Mouse (Mus musculus) kidney, embryonic 16.5 days (tissue): ENCODE data around the gene Rpl18. TPM values are rescaled to one million over a fixed set of nuclear protein-coding genes. Genes with fewer than 3 reads are reported as not detected.

Experiments
- ATAC-seq: fragments of 200-750 bp; cut with Nextera tagmentation; 2 replicates; pipeline ENCODE4 v1.8.0; 2017; ENCODE audit warnings: moderate TSS enrichment; ENCODE audit not compliant: low FRiP score, low TSS enrichment
- H3K27ac ChIP-seq: fragments of 300-500 bp; sonication (generic); 2 replicates; pipeline ENCODE4 v1.5.1; 2014; ENCODE audit warnings: low read length
- H3K27me3 ChIP-seq: fragments of 300-500 bp; sonication (generic); 2 replicates; pipeline ENCODE4 v1.6.1; 2014; ENCODE audit warnings: low read length, control low read depth, mixed read lengths; ENCODE audit not compliant: insufficient read depth
- H3K36me3 ChIP-seq: fragments of 300-500 bp; sonication (generic); 2 replicates; pipeline ENCODE4 v1.6.1; 2014; ENCODE audit warnings: low read length, control low read depth, mixed read lengths; ENCODE audit not compliant: insufficient read depth
- H3K4me1 ChIP-seq: fragments of 300-500 bp; sonication (generic); 2 replicates; pipeline ENCODE4 v1.6.1; 2014; ENCODE audit warnings: low read length, control low read depth, mixed read lengths; ENCODE audit not compliant: insufficient read depth
- H3K4me2 ChIP-seq: fragments of 300-500 bp; sonication (generic); replicated peaks from 2 replicates; pipeline ENCODE4 v1.6.1; 2014; ENCODE audit warnings: low read depth, low read length
- H3K4me3 ChIP-seq: fragments of 300-500 bp; sonication (generic); 2 replicates; pipeline ENCODE4 v1.5.1; 2014; ENCODE audit warnings: mild to moderate bottlenecking, low read length
- H3K9ac ChIP-seq: fragments of 300-500 bp; sonication (generic); replicated peaks from 2 replicates; pipeline ENCODE4 v1.6.1; 2014; ENCODE audit warnings: low read length
- H3K9me3 ChIP-seq: fragments of 300-500 bp; sonication (generic); 2 replicates; pipeline ENCODE4 v1.6.1; 2016; ENCODE audit warnings: low read length, control low read depth
- WGBS: fragments of 180-500 bp; shearing (Covaris S2); extraction: QIAGEN DNeasy Blood & Tissue Kit; methylation state at CpG from one replicate; pipeline ENCODE4 v1.1.7; 2014; 5-methylcytosine and 5-hydroxymethylcytosine counted together
- polyA plus RNA-seq: library from polyadenylated mRNA; unstranded; fragments of >200 nt; fragmentation: Nextera tagmentation; extraction: Ambion mirVana; gene quantifications from 2 replicates; pipeline ENCODE4 v1.2.1, GENCODE M21; 2015

The Rpl18 gene
- polyA plus RNA-seq, 1 experiment from 2014 or later: 1,047 TPM

DNA sequence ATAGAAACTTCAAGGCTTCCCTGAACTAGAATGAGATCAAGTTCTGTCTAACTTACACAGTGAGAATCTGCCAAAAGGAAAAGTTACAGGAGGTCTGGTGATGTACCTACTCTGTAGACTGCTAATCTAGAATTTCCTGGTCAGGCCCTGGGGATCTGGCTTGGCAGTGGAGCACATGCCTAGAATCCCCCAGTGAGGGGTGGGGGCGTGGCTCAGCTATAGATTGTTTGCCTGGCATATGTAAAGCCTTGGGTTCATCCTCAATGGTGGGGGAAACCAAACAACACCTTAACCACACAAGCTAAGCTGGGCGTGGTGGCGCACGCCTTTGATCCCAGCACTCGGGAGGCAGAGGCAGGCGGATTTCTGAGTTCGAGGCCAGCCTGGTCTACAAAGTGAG is 17.4 kb upstream of the Rpl18 start:
- peaks cover 19% of the 10 kb centered on the region for H3K4me1 ChIP-seq
- no peak for ATAC-seq
- no peak overlapping the region for H3K27ac ChIP-seq
- WGBS: 87% methylated on average over 7 of the region's 7 CpGs
- H3K9me3 ChIP-seq: no peaks in the 10 kb centered on the region
- no peak overlapping the region for H3K9ac ChIP-seq
- no peak overlapping the region for H3K4me3 ChIP-seq
- H3K27me3 ChIP-seq: peaks cover 23% of the 10 kb centered on the region
- H3K4me2 ChIP-seq: no peak overlapping the region
- H3K36me3 ChIP-seq: no peaks in the 10 kb centered on the region

DNA sequence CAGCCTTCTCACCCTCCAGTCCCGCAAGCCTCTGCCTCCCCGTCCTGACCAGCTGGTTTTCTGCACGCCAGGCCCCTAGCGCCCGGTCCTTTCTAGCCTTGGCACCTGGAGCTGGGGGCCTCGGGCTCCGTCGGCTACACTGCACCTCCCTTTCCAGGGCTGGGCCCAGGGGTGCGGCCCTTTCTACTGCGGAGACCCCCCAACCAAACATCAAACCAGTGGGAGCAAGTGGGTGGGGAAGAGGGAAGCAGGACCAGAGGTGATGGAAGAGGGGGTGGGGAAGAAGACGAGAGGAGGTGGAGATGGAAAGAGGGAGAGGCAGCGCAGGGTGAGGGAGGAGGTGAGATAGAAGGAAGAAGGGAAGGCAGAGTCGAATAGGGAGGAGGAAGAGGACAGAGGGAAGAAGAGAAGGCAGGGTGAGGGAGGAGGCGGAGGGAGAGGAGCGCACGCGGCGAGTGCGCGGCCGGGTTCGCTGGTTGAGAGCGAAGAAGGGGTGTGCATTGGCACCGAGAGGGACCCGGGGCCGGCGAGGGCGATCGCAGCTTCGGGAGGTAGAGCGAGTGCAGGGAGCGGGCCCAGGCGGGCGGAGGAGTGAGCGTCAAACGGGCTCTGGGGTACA is 15.6 kb upstream of the Rpl18 start, which contains the start of gene Car11:
Gene Car11 (plus strand): TSS at position 321 of the 619 bp plus-strand sequence.
- Histone ChIP-seq H3K36me3 (no peaks in the 10 kb centered on the region), H3K9ac (peak within 1 kb of the TSS; percentile 70), H3K9me3 (no peaks in the 10 kb centered on the region), H3K27ac (no peak within 1 kb of the TSS), H3K4me3 (peak within 1 kb of the TSS; percentile 51), H3K4me1 (peaks cover 28% of the 10 kb centered on the region), H3K4me2 (peak within 1 kb of the TSS; percentile 89), H3K27me3 (peaks cover 23% of the 10 kb centered on the region)
- WGBS: 2% methylated on average over 30 of the region's 36 CpGs
- ATAC-seq: no peak

DNA sequence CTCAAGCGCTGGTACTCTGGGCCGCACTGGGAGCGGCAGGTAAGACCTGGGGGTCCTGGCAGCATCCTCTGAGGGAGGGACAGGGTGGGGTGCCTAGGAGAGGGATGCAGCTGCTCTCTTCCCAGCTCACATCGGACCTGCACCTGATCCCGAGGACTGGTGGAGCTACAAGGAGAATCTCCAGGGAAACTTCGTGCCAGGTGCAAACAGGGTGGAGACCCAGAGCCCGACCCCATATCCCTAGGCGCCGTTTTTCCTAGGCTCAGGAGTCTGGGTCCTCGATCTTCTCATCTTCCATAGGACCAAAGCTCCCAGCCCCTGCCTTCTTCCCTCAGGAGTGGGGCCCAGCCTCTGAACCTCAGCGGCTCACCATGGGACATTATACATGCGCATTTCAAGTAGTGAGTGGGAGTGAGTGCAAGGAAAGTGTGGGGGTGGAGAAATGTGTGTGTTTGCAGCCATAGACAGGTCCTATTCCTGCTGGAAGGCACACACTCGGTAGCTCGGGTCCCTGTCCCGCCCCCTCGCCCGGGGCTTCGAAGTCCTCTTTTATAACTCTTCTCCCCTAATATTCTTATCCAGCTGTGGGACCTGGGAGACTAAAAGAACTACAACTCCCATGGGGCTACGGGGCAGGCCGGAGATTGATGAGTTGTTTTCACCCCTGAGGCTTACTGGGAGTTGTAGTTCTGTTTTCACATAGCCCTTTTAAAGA is 14.8 kb upstream of the Rpl18 start:
- Histone ChIP-seq H3K27ac (no peak overlapping the region), H3K9me3 (no peaks in the 10 kb centered on the region), H3K36me3 (no peaks in the 10 kb centered on the region), H3K9ac (peak overlapping the region; percentile 70), H3K4me2 (peak overlapping the region; percentile 89), H3K4me3 (peak overlapping the region; percentile 51), H3K4me1 (peaks cover 29% of the 10 kb centered on the region), H3K27me3 (peaks cover 23% of the 10 kb centered on the region)
- under 1% methylated on average over 20 of the region's 20 CpGs for WGBS
- peak; percentile 13; the same call in 1 of the 2 replicates for ATAC-seq

DNA sequence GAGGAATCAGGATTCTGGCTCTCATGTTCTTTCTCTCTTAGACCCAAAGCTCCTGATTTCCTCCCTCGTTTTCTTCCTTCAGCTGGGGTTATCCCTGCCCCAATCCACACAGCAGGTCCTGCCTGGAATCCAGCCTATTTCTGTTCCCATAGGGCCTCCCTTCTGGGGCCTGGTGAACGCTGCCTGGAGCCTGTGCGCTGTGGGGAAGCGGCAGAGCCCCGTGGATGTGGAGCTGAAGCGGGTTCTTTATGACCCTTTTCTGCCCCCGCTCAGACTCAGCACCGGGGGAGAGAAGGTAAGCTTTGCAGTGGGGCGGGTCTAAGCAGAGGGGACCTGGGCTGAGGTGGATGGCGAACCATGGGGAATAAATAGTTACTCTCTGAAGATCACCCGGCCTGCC is 14.2 kb upstream of the Rpl18 start:
- H3K36me3 ChIP-seq: no peaks in the 10 kb centered on the region
- peak overlapping the region; percentile 59 for H3K9ac ChIP-seq
- peaks cover 23% of the 10 kb centered on the region for H3K27me3 ChIP-seq
- 26% methylated on average over 11 of the region's 11 CpGs for WGBS
- peak overlapping the region; percentile 51 for H3K4me3 ChIP-seq
- peak overlapping the region; percentile 89 for H3K4me2 ChIP-seq
- no peak overlapping the region for H3K27ac ChIP-seq
- no peak for ATAC-seq
- peaks cover 35% of the 10 kb centered on the region for H3K4me1 ChIP-seq
- H3K9me3 ChIP-seq: no peaks in the 10 kb centered on the region

DNA sequence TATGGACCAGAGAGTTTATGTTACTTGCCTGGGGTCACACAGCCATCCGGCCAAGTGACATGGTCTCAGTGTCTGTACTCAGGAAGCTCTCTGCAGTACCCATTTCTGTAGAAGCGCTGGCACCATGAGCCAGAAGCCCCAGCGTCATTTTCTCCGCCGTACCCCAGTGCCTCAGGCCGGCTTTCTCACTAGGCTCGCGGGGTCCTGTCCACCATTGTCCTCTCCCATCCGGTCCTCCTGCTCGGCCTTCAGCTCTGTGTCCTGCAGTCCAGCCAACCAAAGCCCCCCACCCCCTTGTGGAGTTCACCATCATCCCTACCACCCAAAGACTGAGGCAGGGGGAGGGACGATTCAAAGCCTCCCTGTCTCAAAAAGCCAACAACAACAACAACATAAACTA is 13.7 kb upstream of the Rpl18 start:
- Histone ChIP-seq H3K27ac (no peak overlapping the region), H3K27me3 (peaks cover 23% of the 10 kb centered on the region), H3K9ac (no peak overlapping the region), H3K9me3 (no peaks in the 10 kb centered on the region), H3K4me2 (peak overlapping the region; percentile 89; the same call in 1 of the 2 replicates), H3K36me3 (no peaks in the 10 kb centered on the region), H3K4me1 (peaks cover 39% of the 10 kb centered on the region), H3K4me3 (no peak overlapping the region)
- ATAC-seq: no peak
- 83% methylated on average over 11 of the region's 11 CpGs for WGBS

DNA sequence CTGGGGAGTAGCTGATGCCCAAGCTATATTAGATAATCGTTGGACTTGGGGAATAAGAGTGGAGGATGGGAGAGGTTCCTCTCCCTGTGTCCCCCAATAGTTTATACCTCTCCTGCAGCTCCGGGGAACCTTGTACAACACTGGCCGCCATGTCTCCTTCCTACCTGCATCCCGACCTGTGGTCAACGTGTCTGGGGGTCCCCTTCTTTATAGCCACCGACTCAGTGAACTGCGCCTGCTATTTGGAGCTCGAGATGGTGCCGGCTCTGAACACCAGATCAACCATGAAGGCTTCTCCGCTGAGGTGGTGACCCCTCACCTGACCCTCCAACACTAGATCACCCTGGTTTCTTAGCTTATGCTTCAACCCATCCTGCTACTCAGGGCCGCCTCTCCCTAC is 12.9 kb upstream of the Rpl18 start:
- H3K9me3 ChIP-seq: no peaks in the 10 kb centered on the region
- no peak overlapping the region for H3K4me3 ChIP-seq
- H3K27me3 ChIP-seq: peaks cover 23% of the 10 kb centered on the region
- no peak for ATAC-seq
- H3K9ac ChIP-seq: no peak overlapping the region
- H3K27ac ChIP-seq: no peak overlapping the region
- H3K4me2 ChIP-seq: no peak overlapping the region
- H3K36me3 ChIP-seq: no peaks in the 10 kb centered on the region
- H3K4me1 ChIP-seq: peaks cover 45% of the 10 kb centered on the region
- 87% methylated on average over 11 of the region's 11 CpGs for WGBS

DNA sequence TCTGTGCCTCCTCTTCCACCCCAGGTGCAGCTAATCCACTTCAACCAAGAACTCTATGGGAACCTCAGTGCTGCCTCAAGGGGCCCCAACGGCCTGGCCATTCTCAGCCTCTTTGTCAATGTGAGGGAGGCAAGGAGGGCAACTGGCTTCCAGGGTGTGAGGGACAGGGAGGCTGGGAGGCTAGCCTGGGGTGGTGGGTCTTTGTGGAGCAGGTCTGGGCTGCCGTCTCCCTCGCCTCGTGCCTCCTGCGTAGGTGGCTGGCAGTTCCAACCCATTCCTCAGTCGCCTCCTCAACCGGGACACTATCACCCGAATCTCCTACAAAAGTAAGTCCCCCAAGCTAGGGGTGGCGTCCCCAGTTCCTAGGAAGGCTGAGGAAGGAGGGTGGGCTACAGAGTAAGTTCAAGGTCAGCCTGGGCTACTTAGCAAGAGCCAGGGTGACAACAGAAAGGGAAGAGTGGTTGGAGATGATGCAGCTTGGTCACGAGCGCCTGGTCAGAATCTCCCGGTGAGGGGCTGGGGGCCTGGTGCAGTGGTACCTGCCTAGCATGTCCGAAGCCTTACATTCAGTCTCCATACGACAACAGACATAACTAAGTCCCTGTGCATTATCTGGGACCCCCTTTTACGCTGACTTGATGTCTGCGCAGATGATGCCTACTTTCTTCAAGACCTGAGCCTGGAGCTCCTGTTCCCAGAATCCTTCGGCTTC is 12.3 kb upstream of the Rpl18 start:
- no peaks in the 10 kb centered on the region for H3K9me3 ChIP-seq
- H3K4me1 ChIP-seq: peaks cover 50% of the 10 kb centered on the region
- no peak overlapping the region for H3K27ac ChIP-seq
- no peak overlapping the region for H3K4me3 ChIP-seq
- 90% methylated on average over 17 of the region's 17 CpGs for WGBS
- H3K4me2 ChIP-seq: peak overlapping the region; percentile 94; the same call in 1 of the 2 replicates
- H3K9ac ChIP-seq: peak overlapping the region; percentile 74; the same call in 1 of the 2 replicates
- peaks cover 23% of the 10 kb centered on the region for H3K27me3 ChIP-seq
- H3K36me3 ChIP-seq: no peaks in the 10 kb centered on the region
- ATAC-seq: no peak

DNA sequence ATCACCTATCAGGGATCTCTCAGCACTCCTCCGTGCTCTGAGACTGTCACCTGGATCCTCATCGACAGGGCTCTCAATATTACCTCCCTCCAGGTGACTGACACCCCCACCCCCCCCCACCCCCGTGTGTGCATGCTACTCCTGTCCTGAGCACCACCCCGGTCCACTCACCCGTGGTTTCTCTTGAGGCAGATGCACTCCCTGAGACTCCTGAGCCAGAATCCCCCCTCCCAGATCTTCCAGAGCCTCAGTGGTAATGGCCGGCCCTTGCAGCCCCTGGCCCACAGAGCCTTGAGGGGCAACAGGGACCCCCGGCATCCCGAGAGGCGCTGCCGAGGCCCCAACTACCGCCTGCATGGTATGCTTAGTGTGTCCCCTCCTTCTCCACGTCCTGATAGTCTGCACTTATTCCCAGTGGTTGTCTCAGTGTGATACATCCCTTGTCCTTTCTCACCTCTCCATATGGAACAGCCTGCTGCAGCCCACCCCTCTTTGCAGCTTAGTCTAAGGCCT is 11.7 kb upstream of the Rpl18 start:
- 43% methylated on average over 12 of the region's 12 CpGs for WGBS
- Histone ChIP-seq H3K36me3 (no peaks in the 10 kb centered on the region), H3K4me2 (peak overlapping the region; percentile 94), H3K27me3 (peaks cover 20% of the 10 kb centered on the region), H3K9ac (peak overlapping the region; percentile 74), H3K27ac (peak overlapping the region; percentile 86), H3K4me3 (peak overlapping the region; percentile 71), H3K4me1 (peaks cover 57% of the 10 kb centered on the region), H3K9me3 (no peaks in the 10 kb centered on the region)
- ATAC-seq: no peak; the same call in 1 of the 2 replicates

DNA sequence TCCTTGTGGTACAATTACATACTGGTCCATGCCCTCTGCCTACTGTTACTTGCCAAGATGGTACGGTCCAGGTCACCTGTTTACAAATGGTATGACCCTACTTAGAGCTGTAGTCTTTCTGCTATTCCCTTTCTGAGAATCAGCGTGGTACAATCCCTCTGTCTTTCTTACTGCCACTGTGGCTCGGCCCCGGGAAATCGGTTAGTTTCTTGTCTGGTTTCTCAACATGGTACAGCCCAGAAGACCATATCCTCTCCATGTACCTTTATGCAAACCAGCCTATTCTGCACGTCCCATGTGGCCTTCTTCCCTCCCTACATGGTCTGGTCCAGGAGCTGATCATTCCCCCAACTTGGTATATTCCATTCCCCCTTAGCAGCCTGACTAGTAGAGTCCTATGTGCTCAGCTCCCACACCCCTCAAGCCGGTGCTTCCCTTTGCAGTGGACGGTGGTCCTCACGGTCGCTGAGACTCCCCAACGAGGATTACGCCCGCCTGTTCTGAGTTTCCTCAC is 11.2 kb upstream of the Rpl18 start:
- Histone ChIP-seq H3K4me1 (peaks cover 62% of the 10 kb centered on the region), H3K9me3 (no peaks in the 10 kb centered on the region), H3K4me2 (peak overlapping the region; percentile 94), H3K9ac (peak overlapping the region; percentile 74), H3K27me3 (peaks cover 15% of the 10 kb centered on the region), H3K4me3 (peak overlapping the region; percentile 71), H3K36me3 (no peaks in the 10 kb centered on the region), H3K27ac (peak overlapping the region; percentile 86)
- under 1% methylated on average over 13 of the region's 13 CpGs for WGBS
- ATAC-seq: peak; percentile 40
